Mouse (Mus musculus) small intestine, adult 2 months (tissue): Measurements from ENCODE around the gene Ggt6.

Experiments
- CTCF ChIP-seq: fragments of 200-500 bp; IDR thresholded peaks from 2 replicates; pipeline ENCODE4 v1.5.1; 2012; ENCODE audit warnings: low read depth, mild to moderate bottlenecking, control low read depth, inconsistent platforms, low read length, moderate library complexity, mixed read lengths; ENCODE audit not compliant: insufficient replicate concordance, insufficient read length; ENCODE audit errors: extremely low read depth
- POLR2A ChIP-seq: fragments of 200-500 bp; IDR thresholded peaks from 2 replicates; pipeline ENCODE4 v1.6.1; 2012; ENCODE audit warnings: low read depth, mild to moderate bottlenecking, control low read depth, inconsistent platforms, low read length, moderate library complexity

DNA sequence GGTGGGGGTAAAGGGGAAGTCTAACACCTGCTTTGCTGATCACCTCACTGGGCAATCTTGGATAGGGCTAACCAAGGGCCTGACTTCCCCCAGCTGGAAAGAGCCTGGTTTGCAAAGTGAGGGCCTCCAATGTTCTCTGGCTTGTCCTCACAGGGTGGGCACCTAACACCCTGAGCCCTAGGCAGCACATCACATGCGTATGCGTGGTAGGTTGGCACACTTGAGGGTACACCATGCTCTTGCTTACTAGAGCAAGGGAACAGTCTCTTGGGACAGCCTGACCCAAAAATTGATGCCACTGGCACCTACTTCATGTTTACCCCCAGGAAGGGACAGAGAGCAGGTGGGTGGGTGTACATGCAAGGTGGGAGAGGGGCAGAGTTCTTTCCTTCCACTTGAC is 52.4 kb downstream of the Ggt6 start:
- no peak for TF ChIP-seq POLR2A
- no peak for TF ChIP-seq CTCF
